Mouse (Mus musculus) heart, postnatal 25 days (tissue): ENCODE measurements at regions not wholly inside any gene's neighbourhood (a gene's known extent, or its start where the extent isn't known, plus 50 kb on each side); places are given as distances from the start of the nearest gene placed in this dataset.

Experiments
- DNase-seq: peaks from one replicate; pipeline ENCODE4 v3.0.0; 2022; ENCODE audit warnings: low spot score
- intact Hi-C: fragments of 180-260 bp; cut with DNase I; formaldehyde crosslinking; loops from one replicate; pipeline ENCODE4 v1.15.1; 2025

- intact Hi-C loops: no loop called here
- no peak for DNase-seq
Measured at GRCm38 (mm10) chr14:86445139-86445538, 695.9 kb downstream of the Diaph3 start.

- intact Hi-C loops: no loop called here
- DNase-seq: no peak
Measured at GRCm38 (mm10) chr14:86443921-86444835, 696.9 kb downstream of the Diaph3 start.

GRCm38 (mm10) chr14:86441895-86442679, 698.9 kb downstream of the Diaph3 start:
- no peak for DNase-seq
- intact Hi-C loops: no loop called here

GRCm38 (mm10) chr14:86437383-86437782, 703.7 kb downstream of the Diaph3 start:
- intact Hi-C loops: no loop called here

GRCm38 (mm10) chr14:86435345-86435744, 705.7 kb downstream of the Diaph3 start:
- DNase-seq: no peak
- intact Hi-C loops: no loop called here

More at GRCm38 (mm10) chr14:86437383-86437782, 703.7 kb downstream of the Diaph3 start:
- DNase-seq: no peak

GRCm38 (mm10) chr14:86431215-86431816, 709.7 kb downstream of the Diaph3 start:
- intact Hi-C loops: no loop called here
- no peak for DNase-seq

- DNase-seq: no peak
- intact Hi-C loops: no loop called here
Measured at GRCm38 (mm10) chr14:86421881-86422280, 719.2 kb downstream of the Diaph3 start.

DNA sequence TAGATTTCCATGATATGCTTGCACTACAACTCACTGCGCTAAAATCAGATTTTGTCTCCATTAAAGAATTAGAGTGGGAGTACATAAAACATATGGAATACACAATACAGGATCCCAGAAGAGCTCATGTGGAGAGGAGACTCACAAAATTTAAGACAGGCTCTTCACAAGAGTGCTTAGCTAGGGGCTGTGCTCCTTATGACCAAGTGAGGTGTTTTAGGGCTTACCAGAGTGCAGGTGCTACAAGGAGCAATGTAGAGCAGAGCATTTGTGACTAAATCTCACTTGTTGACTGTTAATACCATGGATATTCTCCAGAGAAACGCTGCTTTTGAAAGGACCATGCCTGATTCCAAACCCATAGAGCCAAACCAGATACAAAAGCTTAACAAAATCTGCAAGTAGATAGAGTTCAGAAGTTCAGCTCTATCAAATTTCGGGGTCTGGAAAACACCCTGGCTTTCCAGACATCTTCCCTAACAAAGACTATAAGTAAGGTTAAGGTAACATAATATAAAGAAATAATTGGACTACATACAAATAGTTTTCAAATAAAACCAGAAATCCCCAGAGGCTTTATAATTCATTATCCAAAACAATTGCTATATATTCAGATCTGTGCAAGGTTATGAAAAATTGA, 721.0 kb downstream of the Diaph3 start:
- no peak for DNase-seq
- intact Hi-C loops: no loop called here

GRCm38 (mm10) chr14:86396876-86397275, 744.2 kb downstream of the Diaph3 start:
- DNase-seq: no peak
- intact Hi-C loops: no loop called here

- no peak for DNase-seq
- intact Hi-C loops: no loop called here
Measured at GRCm38 (mm10) chr14:86395951-86396361, 745.1 kb downstream of the Diaph3 start.

GRCm38 (mm10) chr14:86395531-86395930, 745.5 kb downstream of the Diaph3 start:
- no peak for DNase-seq
- intact Hi-C loops: no loop called here

DNA sequence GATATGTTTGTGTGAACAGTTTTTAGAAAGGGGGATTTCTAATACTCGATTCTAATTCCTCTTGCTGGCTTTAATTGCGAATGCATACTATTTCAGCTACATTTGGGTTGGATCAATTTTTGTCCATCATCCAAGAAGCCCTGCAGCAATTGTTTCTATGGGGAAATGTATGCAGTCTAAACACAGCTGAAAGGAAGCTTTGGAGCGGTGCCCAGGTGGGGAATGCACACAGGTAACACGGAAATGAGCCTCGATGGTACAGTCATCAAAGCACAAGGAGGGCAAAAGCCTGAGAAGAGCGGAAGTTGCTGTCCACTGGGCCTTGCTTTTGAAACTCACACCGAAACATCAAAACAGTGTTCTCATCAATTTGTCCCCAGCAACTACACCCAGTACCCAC, 746.0 kb downstream of the Diaph3 start:
- intact Hi-C loops: no loop called here

DNA sequence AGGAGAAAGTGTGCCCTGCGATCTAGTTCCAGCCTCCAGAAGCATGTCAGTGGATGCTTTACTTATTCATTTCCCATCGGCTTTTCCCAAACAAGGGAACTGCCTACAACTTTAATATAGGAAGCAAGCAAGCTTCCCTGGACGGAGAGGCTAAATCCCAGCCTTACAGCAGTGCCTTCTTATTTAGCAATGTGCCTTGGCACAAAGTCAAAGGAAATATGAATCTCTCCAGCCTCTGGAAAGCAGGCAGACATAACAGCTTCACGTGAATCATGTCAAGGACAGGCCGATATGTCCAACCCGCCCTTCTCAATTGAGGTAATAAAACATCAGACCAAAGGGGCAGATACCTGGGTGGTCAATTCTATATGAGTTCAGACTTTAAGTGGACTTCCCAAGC, 755.9 kb downstream of the Diaph3 start:
- intact Hi-C loops: no loop called here
- DNase-seq: no peak

More for the DNA sequence above, 746.0 kb downstream of the Diaph3 start:
- DNase-seq: no peak

- no peak for DNase-seq
- intact Hi-C loops: no loop called here
Measured at GRCm38 (mm10) chr14:86365032-86365431, 776.0 kb downstream of the Diaph3 start.

DNA sequence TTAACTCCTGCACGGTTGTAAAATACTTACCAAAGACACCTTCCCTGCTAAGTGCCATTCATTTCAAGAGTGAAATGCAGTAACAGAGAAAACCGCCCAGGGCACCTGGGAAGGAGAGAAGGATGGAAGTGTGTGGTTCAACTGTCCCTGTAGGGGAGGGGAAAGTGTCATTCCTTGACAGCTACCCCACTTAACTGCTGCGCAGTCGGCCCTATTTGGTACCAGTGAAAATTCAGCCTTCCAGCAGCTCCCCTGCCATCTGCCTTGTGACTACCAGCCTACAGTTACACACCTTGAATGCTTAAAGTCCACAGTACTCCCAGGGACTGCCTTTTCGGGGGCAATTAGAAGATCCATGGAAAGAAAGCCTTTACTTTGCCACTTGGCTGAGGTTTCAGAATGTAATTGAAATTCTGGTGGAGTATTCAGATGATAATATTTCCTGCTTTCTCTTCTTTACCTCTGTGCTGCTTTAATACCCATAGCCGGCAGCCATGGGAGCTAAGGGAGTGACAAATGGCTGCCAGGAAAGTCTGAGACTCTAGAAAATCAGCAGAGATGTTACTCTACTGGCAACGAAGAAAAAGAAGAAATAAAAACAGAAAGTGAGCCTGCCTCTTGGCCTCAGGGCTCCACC, 780.5 kb downstream of the Diaph3 start:
- DNase-seq: no peak
- intact Hi-C loops: no loop called here

DNA sequence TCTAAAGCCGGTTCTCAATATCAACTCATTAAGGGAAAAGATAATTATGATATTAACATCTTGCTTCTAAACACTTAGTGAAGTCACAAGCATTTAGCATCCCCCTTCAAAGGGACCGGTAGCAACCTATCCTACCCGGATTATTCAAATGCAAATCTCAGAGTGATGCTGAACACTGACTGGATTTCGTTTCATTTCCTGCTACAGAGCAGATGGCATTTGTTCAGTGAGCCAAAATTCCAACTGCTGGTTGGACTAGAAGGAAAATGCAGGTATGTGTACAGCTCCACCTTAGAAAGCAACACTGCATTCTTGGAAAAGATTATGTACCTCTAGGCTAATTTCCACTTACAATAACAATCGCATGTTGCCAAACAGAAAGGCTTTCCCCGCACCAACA, 782.5 kb downstream of the Diaph3 start:
- intact Hi-C loops: no loop called here
- DNase-seq: no peak

GRCm38 (mm10) chr14:86350526-86350925, 790.5 kb downstream of the Diaph3 start:
- intact Hi-C loops: no loop called here
- no peak for DNase-seq

DNA sequence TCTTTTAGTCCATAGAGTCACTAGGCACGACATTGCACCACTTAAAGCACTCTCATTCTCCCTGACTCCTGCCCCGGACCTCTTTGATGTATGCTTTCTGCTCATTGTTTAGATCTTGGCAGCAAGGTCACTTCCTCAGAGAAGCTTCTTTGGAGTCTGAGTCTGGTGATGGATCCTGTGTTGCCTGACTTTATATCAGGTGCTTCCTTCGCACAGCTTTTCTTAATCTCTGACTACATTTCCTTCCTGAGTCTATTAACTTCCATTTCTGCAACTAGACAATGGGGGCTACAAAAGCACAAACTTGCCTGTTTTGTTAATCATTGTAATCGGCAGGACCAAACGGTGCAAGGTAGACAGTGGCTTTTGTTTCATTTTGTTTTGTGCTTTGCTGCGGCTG, 802.0 kb downstream of the Diaph3 start:
- DNase-seq: no peak
- intact Hi-C loops: no loop called here

GRCm38 (mm10) chr14:86337052-86337451, 804.0 kb downstream of the Diaph3 start:
- no peak for DNase-seq
- intact Hi-C loops: no loop called here

- DNase-seq: no peak
- intact Hi-C loops: no loop called here
Measured at GRCm38 (mm10) chr14:86335284-86335683, 805.8 kb downstream of the Diaph3 start.
